ENCODE assay signal across 10 mouse cellular contexts in genomic region chr12:55230520-55230861, GRCm38 (mm10). TPM values are rescaled to one million over a fixed set of nuclear protein-coding genes. Genes with fewer than 3 reads are reported as not detected.
DNase-seq lines count a peak whose midpoint lies in the region; ATAC-seq and TF ChIP-seq lines count a peak whose summit lies in the region.
"Not testable (repeated sequence)": the region's sequence is repeated elsewhere in the genome, so short reads cannot be mapped to it uniquely, and the experiment has no call there.
"Had no signal": no experiment of that assay in that cellular context is flagged by ENCODE, and none has a peak within 500 bp of the region (broad histone marks: within the 10 kb centered on the region; RNA-seq: fewer than 3 reads in every experiment).

No protein-coding gene starts in this region.

- H3K9me3 ChIP-seq in embryonic facial prominence, embryonic 15.5 days (replicated peaks); heart, embryonic 11.5 days (replicated peaks; ENCODE audit: control insufficient read depth, low read length); intestine, embryonic 14.5 days (ENCODE audit: control insufficient read depth, low read length); limb, embryonic 15.5 days; megakaryocyte, embryonic 14.5 days: not testable (repeated sequence)

- H3K4me2 ChIP-seq in embryonic facial prominence, embryonic 15.5 days (replicated peaks); heart, embryonic 11.5 days; intestine, embryonic 14.5 days (ENCODE audit: low read length); limb, embryonic 15.5 days: not testable (repeated sequence)

- TF ChIP-seq POLR2A in olfactory bulb, adult 2 months (IDR thresholded peaks at IDR 0.05; ENCODE audit: insufficient read depth, low read depth, low read length): not testable (repeated sequence)

- not testable (repeated sequence) for H3K4me1 ChIP-seq in embryonic facial prominence, embryonic 15.5 days; heart, embryonic 11.5 days (ENCODE audit: control insufficient read depth, insufficient read depth, low read length); intestine, embryonic 14.5 days (replicated peaks; ENCODE audit: control insufficient read depth, insufficient read depth, low read length); limb, embryonic 15.5 days; megakaryocyte, embryonic 14.5 days; olfactory bulb, adult 2 months (ENCODE audit: control insufficient read depth, insufficient read depth, low read length)

- WGBS in embryonic facial prominence, embryonic 15.5 days: 0% methylated on average over 11 of the region's 25 CpGs
- 2% methylated on average over 7 of the region's 25 CpGs for WGBS in heart, embryonic 11.5 days (ENCODE audit: insufficient replicate concordance)
- WGBS in intestine, embryonic 14.5 days: 0% methylated on average over 10 of the region's 25 CpGs
- 0% methylated on average over 14 of the region's 25 CpGs for WGBS in limb, embryonic 15.5 days
- WGBS in olfactory bulb, adult 2 months: 2% methylated on average over 14 of the region's 25 CpGs

- not testable (repeated sequence) for H3K9ac ChIP-seq in embryonic facial prominence, embryonic 15.5 days; heart, embryonic 11.5 days (ENCODE audit: low read depth, low read length); intestine, embryonic 14.5 days (ENCODE audit: low read length); limb, embryonic 15.5 days

- not testable (repeated sequence) for H3K27ac ChIP-seq in embryonic facial prominence, embryonic 15.5 days (replicated peaks); heart, embryonic 11.5 days (ENCODE audit: low read depth, low read length); intestine, embryonic 14.5 days (ENCODE audit: low read depth); limb, embryonic 15.5 days; olfactory bulb, adult 2 months (ENCODE audit: insufficient read depth, low read depth, low read length)

- H3K36me3 ChIP-seq in embryonic facial prominence, embryonic 15.5 days; heart, embryonic 11.5 days (ENCODE audit: control insufficient read depth, insufficient read depth, low read length); intestine, embryonic 14.5 days (ENCODE audit: control insufficient read depth, insufficient read depth, low read length); limb, embryonic 15.5 days; megakaryocyte, embryonic 14.5 days (replicated peaks; ENCODE audit: low read length): not testable (repeated sequence)

- H3K4me3 ChIP-seq in embryonic facial prominence, embryonic 15.5 days (replicated peaks): peak overlapping the region; percentile 38
- H3K4me3 ChIP-seq in heart, embryonic 11.5 days (ENCODE audit: low read depth, low read length): peak overlapping the region; percentile 38
- H3K4me3 ChIP-seq in intestine, embryonic 14.5 days (ENCODE audit: low read depth, low read length): peak overlapping the region; percentile 31
- peak overlapping the region; percentile 36 for H3K4me3 ChIP-seq in limb, embryonic 15.5 days
- H3K4me3 ChIP-seq in megakaryocyte, embryonic 14.5 days (replicated peaks): peak overlapping the region; percentile 90
- H3K4me3 ChIP-seq in olfactory bulb, adult 2 months (ENCODE audit: insufficient read depth, low read depth, low read length): peak overlapping the region; percentile 45

- DNase-seq in adrenal gland, adult 2 months: peak; percentile 8
- DNase-seq in intestine, embryonic 14.5 days (ENCODE audit: low spot score): not testable (repeated sequence)
- DNase-seq in thymus, postnatal 4 days: peak; percentile 38

- ATAC-seq in embryonic facial prominence, embryonic 15.5 days (ENCODE audit: insufficient number of reproducible peaks, low FRiP score, low TSS enrichment, low read depth): peak; percentile 43
- peak; percentile 16; the same call in 1 of the 2 replicates for ATAC-seq in heart, embryonic 11.5 days (replicated peaks; ENCODE audit: insufficient number of reproducible peaks, low FRiP score, low TSS enrichment)
- peak; percentile 50; the same call in 1 of the 2 replicates for ATAC-seq in intestine, embryonic 14.5 days (replicated peaks; ENCODE audit: low FRiP score, low TSS enrichment, low read depth)
- ATAC-seq in limb, embryonic 15.5 days (ENCODE audit: insufficient number of reproducible peaks, low FRiP score, low TSS enrichment, low read depth): not testable (repeated sequence)

- H3K27me3 ChIP-seq in embryonic facial prominence, embryonic 15.5 days; heart, embryonic 11.5 days (ENCODE audit: control insufficient read depth, insufficient read depth, low read length); intestine, embryonic 14.5 days (replicated peaks; ENCODE audit: control insufficient read depth, insufficient read depth, low read length); limb, embryonic 15.5 days; megakaryocyte, embryonic 14.5 days (replicated peaks): not testable (repeated sequence)

- TF ChIP-seq CTCF in olfactory bulb, adult 2 months (IDR thresholded peaks at IDR 0.05; ENCODE audit: insufficient read depth, low read depth, low read length): not testable (repeated sequence)

RNA-seq across cellular contexts. Expression of gene Srp54c, which starts 0.5 kb away (rescaled TPM):
- 10 to 100 TPM; 42.0 to 85.9 TPM for total RNA-seq in adrenal gland, adult 2 months (2021)
- 4.1 and 8.5 TPM in 2 replicates for polyA plus RNA-seq in adrenal gland, adult 2 months (2012; rRNA removed)
- polyA plus RNA-seq in embryonic facial prominence, embryonic 15.5 days (2015; fragmentation: Nextera tagmentation; extraction: Ambion mirVana): 69.2 and 71.2 TPM in 2 replicates
- 55.1 and 62.3 TPM in 2 replicates for polyA plus RNA-seq in heart, embryonic 11.5 days (2014; fragmentation: Nextera tagmentation; extraction: Ambion mirVana)
- polyA plus RNA-seq in intestine, embryonic 14.5 days (2014; fragmentation: Nextera tagmentation; extraction: Ambion mirVana): 68.2 and 68.3 TPM in 2 replicates
- 79.0 and 87.9 TPM in 2 replicates for polyA plus RNA-seq in limb, embryonic 15.5 days (2015; fragmentation: Nextera tagmentation; extraction: Ambion mirVana)
- polyA plus RNA-seq in megakaryocyte, embryonic 14.5 days (2012; ENCODE audit: insufficient read depth, low replicate concordance): 1.3 and 1.5 TPM in 2 replicates
- not detected in 2 replicates for polyA plus RNA-seq in olfactory bulb, adult 2 months (2012; ENCODE audit: insufficient read depth, insufficient read length, low replicate concordance, missing spikeins)

RNA-seq across cellular contexts. Expression of gene 1700047I17Rik2, which starts 31.1 kb away (rescaled TPM):
- 1 to 10 TPM; 2.1 to 8.9 TPM for total RNA-seq in adrenal gland, adult 2 months (2021)
- polyA plus RNA-seq in adrenal gland, adult 2 months (2012; rRNA removed): not detected in 2 replicates
- polyA plus RNA-seq in embryonic facial prominence, embryonic 15.5 days (2015; fragmentation: Nextera tagmentation; extraction: Ambion mirVana): 0.75 TPM in 1 of 2 replicates, not detected in the other
- 4.7 TPM in 1 of 2 replicates, not detected in the other for polyA plus RNA-seq in heart, embryonic 11.5 days (2014; fragmentation: Nextera tagmentation; extraction: Ambion mirVana)
- 0.77 TPM in 1 of 2 replicates, not detected in the other for polyA plus RNA-seq in intestine, embryonic 14.5 days (2014; fragmentation: Nextera tagmentation; extraction: Ambion mirVana)
- 0.35 TPM in 1 of 2 replicates, not detected in the other for polyA plus RNA-seq in limb, embryonic 15.5 days (2015; fragmentation: Nextera tagmentation; extraction: Ambion mirVana)
- polyA plus RNA-seq in megakaryocyte, embryonic 14.5 days (2012; ENCODE audit: insufficient read depth, low replicate concordance): 2.7 TPM in 1 of 2 replicates, not detected in the other
- polyA plus RNA-seq in olfactory bulb, adult 2 months (2012; ENCODE audit: insufficient read depth, insufficient read length, low replicate concordance, missing spikeins): not detected in 2 replicates
- polyA plus RNA-seq: brain, embryonic 14.5 days; thymus, postnatal 0 days had no signal

Comparison
In these comparisons a context has a peak if more than half of its experiments do, and no peak if none do; other contexts are left out.
1. H3K4me3 ChIP-seq: peak in every context shown above with its lines; median percentile 90 in megakaryocyte, embryonic 14.5 days; 45 in olfactory bulb, adult 2 months; 38 in embryonic facial prominence, embryonic 15.5 days; 38 in heart, embryonic 11.5 days; 36 in limb, embryonic 15.5 days; 31 in intestine, embryonic 14.5 days.